Mouse (Mus musculus) ES-Bruce4 (cell line): ENCODE results near the gene Clint1.

Experiments
- CTCF ChIP-seq: IDR thresholded peaks from one replicate; pipeline ENCODE4 v1.8.1; 2011; ENCODE audit warnings: low read depth, low read length
- POLR2A ChIP-seq: IDR thresholded peaks from one replicate; pipeline ENCODE4 v1.8.1; 2011; ENCODE audit warnings: low read length; ENCODE audit not compliant: insufficient read depth

DNA sequence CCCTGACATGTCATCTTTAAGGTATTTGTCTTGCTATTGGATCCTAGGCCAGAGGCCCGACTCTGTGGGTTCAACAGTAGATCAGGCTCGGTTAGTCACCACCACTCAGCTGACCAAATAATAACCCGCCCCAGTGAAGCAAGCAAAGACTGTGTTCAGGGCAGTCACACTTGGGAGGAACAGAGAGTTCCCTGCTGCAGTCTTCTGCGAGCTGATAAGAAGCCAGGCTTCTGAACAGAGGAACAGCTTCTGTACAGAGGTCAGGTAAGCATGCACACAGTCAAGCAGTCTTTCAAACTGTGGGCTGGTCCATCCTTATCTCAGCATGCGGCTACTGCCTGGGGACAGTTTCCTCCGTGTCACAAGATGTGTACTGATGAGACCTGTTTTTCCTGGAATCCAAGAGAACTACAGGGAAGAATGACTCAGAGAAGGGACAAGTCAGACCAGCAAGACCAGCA lies 46.5 kb upstream of the Clint1 start:
- no peak for TF ChIP-seq POLR2A
- TF ChIP-seq CTCF: no peak
